Mouse (Mus musculus) NIH3T3 (cell line): ENCODE results near the gene Reln.

ENCODE experiments used
- DNase-seq: peaks from one replicate; pipeline ENCODE4 v3.0.0-alpha.2; 2012; ENCODE audit warnings: low read depth

The Reln gene

DNA sequence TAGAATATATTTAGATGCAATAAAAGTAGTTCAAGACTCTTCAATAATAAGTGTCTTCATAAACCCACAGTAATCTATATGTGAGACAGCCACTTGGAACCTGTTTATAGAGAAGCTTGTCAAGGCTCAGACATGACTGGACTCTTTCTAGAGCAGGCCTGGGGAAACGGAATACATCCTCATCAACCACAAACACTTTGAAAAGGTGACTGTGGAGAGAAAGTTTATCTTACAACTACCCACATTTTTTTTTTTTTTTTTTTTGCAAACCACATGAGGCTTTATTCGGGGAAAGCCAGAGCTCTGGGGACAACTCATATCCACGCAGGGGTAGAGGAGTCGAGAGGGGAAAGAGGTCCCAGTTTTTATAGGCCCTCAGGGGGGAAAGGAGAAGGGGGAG is 36.6 kb downstream of the Reln start:
- no peak for DNase-seq

DNA sequence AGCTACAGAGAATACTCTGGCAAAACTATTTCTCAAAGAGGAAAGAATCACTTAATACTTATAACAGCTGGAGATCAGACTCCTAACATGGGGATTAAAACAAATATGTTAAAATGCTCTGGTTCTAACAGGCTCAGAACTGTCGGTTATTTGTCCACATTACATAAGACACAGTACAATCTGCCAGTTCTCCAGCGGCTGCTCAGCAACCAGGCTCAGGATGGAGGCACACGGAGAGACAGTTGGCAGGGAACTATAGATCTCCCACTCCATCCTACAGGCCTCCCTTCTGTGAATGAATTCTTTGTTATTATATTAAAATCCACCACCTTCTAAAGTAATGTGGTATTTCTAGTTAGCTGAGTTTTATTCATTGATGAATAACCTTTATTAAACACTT is 37.4 kb downstream of the Reln start:
- DNase-seq, result no peak

DNA sequence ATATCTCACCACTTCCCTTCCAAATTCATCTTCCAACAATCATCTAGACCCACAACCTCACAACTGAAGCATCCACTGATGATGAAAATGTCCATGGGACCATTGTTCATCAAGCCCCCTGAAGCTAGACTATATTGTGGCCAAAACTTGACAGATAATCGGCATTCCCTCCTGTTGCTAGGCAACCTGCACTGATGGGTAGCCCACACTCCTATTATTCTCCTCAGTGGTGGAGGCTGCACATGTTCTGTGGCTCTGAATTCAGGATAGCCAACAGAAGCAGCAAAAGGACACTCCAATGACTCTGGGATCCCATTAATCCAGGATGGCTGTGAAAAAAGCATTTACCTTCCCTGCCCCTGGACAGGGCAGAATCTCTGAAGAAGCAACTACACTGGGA is 40.8 kb downstream of the Reln start:
- no peak for DNase-seq

DNA sequence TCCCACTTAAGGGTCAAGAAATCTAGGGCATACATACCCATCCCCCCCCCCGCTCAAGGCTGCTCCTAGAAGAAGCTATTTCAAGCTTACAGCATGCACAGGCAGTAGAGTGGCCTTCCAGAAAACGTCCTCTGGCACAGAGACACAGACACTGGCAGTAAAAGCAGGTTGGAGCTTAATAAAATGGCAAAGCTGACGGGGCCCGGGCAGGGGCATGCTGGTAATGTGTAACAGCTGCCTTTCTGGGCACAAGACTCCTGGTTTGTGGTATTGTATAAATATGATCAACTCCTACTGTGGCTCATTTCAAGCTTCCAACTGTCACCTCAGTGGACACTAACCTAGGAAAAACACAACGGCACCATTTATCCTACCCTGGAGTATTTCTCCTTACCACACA is 42.2 kb downstream of the Reln start:
- DNase-seq, result no peak

DNA sequence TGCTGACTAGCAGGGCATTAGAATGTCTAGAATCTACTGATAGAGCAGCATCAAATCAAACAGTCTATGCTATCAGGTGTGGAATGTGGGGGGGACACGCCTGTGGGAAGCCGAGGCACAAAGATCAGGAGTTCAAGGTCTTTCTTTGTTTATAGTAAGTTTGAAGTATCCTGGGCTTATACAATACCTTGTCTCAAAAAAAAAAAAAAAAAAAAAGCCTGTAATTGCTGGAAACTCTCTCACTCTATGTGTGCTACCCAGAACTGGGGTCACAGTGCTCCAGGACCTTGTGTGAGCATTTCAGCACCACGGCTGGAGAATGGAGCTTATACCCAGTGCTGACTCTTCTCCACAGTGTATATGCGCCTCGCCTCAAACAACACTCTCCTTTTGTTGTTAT is 43.7 kb downstream of the Reln start:
- no peak for DNase-seq

DNA sequence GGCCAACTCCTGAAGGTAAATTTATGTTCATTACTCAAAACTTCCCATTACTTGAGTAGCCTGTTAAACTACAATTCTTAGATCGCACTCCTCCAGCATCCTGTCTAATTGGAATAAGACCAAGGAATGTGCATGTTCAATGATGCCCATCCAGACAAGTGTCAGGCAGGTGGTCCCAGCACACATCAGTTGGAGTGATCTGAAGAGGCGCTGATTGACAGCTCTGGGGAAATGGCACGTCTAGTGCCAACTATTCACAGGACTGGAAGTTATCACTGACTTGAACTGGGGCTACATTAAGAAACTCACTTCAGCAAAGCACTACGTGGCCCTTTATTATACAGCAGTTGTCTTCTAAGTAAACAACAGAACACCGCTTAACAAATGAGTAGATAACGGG is 44.5 kb downstream of the Reln start:
- DNase-seq, result no peak

DNA sequence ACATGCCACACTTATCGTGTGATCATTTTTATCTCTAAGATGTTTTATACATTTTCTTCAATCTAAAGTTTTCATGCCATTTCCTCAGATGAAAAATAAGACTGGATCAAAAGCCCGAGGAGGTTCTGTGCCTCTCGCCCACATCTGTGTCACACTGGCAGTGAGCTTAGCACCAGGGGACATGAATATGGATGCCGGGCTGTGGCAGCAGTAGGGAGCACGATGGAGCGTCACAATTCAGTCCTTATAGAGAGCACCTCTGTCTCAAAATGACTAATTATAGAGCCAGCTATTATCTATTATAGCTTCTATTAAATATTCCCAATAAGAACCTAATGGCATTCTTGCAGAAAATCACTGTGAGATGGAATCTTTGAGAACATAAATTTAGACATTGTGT is 49.3 kb downstream of the Reln start:
- DNase-seq, result no peak

DNA sequence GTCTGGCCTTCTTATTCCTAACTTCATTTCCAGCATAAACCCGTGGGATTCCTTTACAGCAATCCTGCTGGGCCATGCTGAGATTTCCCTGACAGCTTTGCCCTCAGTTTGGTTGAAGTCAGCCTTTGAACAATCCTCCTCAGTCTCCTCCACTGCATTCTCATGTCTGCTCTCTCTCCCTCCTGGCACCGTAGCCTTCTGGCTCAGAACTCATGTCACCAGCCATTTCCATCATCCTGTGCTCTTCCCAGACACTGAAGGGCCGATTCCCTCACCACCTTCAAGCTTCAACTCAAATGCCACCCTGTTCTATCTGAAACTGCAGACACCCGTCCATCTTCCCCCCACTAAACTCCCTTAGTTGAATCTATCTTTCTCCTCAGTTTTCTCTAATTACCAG is 53.1 kb downstream of the Reln start:
- no peak for DNase-seq

DNA sequence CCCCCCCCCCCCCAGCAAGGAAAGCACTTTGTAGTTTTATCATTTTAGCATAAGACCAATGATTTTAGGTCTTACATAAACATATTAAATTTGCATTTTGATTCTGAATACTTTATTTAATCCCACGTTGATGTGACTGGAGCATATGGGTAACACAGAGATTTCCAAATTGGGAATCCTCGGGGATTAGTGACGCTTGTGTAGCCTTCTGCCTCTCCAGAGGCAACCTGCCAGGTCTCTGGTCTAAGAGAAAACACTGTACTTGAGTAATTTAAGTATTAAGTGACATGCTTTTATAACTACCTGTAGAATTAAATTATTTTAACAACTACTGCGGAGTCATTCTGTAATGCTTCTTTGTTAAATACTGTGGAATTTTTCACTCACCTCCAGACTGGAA is 59.1 kb downstream of the Reln start:
- DNase-seq, result no peak

DNA sequence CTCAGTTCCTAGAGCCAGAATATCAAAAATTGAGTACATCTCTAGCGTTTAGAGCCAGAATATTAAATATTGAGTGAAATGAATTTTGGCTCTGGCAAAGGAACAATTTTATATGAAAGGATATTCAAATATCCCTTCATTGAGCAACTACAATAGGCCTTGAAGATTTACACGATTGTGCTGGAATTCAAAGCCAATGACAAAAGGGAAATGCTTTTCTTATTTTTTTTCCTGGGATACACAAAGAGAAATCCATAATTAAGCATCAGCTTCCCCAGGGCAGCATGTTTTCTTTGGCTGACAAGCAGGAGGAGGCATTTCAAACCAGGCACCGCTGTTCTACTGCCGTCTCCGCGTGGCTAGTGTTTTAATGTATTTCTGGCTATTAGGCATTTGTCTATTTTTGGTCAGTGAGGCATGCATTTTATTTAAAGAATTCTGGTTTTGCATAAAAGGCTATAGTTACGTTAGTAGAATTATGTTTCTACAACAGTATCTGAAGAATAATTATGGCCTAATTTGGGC is 62.3 kb downstream of the Reln start:
- DNase-seq, result no peak

DNA sequence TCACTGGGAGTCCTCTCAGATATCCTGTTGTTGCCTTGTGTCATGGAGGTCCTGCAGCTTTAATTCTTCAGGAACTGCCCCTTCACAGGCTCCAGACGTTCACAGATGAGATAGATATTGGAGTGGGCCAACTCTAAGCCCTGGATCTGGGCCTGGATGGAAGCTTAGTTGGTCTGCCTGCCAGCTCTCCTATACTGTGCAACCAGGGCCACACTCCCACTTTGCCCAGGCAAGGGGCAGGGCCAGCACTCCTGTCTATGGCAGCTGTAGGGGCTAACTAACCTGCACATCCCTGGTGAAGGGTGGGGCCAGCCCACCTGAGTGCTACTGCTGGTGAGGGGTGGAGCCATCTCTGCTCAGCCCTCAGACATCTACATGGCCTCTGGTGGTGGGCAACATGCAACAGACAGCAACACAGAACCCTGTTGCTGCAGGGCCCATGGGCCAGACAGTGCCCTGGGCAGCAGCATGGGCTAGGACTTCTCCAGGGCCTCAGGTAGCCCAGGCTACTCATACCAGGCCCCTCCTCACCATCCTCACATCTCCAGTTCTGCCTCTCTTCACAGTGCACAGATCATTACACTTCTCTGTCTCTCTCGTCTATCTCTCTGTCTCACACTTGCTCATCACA is 63.9 kb downstream of the Reln start:
- DNase-seq, result no peak

DNA sequence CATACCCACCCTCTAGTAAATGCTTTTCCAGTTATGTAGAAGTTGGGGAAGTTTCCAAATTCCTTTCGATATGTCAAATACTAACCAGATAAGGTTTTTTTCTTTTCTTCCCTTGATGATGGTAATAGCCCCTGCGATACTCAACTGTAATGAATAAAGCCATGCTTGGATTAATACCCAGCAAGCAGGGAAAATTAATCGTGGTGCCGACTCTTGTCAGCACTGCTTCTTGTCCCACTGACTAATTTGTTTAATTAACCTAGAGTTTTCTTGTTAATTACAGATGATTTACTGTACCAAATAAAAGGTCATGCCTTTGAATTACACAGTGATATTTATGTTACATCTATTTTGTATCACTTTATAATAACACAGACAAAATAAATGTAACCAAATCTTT is 65.3 kb downstream of the Reln start:
- DNase-seq, result no peak

DNA sequence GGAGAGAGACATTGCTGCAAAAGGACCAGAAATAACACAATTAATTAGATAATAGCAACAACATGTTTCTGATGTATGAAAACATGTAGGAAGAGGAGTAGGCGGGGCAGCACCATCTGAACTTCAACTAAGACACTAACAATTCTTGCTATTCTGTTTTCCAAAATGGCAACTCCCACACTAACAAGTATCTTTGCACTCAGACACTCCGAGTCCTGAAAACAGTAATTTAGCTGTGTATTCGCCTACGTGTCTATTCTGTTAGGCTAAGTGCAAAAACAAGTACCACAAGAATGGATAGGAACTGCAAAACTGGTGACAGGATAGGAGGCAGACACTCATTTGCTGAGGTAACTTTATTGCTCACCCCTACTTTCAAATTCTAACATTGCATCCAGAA is 70.4 kb downstream of the Reln start:
- no peak for DNase-seq

DNA sequence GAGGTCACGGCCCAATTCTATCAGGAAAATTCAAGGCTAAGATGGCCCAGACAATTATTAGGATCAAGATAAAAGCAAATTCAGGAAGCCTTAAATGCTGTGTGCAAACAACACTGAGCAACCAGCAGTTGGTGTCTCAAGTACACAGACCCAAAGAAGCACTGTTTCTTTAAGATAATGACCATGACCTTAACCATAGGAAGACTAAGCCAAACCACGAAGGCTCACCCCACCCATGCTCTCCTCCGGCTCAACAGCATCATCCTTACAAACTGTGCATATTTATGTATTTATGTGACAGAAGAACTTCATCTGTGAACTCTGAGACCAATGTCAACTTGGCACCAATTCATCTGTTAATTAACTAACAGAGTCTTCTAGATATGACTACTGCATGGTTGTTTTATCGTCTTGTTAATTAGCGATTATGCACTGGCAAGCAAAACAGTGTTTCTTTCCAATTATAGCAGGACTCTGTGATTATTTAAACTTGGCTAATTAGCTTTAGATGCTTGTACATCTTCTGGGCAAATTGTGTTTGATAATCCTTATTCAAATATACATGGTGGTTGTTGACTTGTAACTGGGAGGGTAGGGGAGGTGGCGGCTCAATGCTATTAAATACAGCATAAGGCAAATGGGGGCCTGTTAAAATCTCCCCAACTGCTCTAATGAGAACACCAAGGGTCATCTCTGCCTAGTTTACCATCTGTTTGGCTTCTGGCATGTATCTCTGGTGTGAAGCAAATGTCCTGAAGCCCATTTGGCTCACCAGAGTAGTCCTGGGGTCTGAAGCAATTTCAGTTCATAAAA is 77.8 kb downstream of the Reln start:
- DNase-seq, result no peak

DNA sequence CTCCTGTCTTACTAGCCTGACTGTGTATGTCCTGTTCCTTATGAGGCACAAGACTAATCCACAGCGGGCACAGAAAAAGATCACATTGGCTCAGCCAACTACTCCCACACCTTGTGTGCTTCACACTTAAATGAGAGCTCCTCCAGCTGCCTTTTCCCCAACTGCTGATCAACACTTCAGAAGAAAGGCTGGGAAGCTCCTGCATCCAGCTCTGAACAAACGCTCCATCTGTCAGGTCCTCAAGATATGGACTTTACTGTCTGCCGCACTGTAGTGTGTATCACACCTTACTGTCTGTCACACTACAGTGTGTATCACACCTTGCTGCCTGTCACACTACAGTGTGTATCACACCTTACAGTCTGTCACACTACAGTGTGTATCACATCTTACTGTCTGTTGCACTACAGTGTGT is 82.1 kb downstream of the Reln start:
- no peak for DNase-seq

DNA sequence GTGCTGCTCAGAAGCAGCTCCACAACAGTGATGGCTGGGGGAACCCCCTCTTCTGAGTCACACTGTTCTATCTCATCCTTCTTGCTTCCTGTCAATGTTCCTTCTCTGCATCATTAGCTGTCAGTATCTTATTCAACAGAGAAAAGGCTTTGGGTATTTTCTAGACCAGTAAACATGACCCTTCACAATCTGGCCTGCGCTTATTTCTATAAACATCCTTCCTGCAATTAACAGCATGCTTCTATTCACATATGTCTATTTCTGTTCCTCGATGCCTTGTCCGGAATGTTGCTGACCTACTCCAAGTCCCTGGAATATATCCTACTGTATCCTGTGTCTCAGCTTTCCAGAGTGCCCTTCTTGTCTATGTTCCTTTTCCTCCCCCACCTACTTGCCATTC is 89.2 kb downstream of the Reln start:
- no peak for DNase-seq

DNA sequence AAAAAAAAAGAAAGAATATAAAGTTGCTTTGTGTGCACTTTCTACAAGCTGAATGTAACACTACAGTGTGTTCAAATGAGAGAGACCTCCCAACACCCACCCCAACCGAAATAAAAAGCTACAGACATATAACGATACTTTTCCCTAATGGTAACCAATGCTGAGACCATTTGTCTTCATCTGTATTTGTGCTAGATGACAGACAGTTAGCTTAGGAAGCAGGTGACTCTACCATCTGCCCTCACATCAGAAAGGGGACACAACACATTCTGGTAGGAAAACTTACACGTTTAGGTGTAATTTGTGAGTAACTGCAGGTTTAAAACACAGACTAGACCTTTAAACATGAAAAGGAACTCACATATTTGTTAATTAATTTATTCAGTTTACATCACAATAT is 90.6 kb downstream of the Reln start:
- DNase-seq, result no peak

DNA sequence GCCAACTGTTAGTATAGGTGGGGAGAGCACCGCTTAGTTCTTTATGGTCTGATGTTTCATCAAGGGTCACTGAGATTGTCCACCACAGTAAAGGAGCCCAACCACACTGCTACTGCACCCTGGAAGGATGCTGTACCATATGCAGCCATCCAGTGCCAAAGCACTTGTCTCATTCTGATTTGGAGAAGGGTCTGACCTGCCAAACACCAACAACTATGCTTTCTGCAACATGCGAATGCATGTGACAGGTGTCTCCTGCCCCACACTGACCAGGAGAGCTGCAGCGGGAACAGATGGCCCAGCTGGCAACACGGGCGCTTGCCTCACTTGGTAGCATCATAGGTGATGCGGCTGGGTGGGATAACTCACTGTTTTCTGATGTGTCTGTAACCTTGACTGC is 91.2 kb downstream of the Reln start:
- DNase-seq, result no peak

DNA sequence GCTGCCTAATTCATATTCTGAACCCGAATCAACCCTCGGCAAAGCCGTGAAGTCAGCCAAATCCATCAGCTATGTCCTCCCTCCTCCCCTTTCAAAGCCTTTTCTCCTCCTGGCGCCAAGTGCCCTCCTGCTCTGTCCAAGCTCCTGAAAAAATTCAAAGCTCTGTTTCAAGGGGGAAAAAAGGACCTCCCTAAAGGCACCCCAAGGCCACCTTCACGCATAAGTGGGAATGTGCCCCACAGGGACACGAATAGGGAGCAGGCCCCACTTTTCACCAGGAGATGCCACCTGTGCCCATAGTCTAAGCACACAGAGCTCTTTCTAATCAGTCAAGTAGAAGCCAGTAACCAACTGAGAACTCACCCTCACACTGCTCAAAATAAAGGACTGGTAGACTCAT is 96.7 kb downstream of the Reln start:
- no peak for DNase-seq

DNA sequence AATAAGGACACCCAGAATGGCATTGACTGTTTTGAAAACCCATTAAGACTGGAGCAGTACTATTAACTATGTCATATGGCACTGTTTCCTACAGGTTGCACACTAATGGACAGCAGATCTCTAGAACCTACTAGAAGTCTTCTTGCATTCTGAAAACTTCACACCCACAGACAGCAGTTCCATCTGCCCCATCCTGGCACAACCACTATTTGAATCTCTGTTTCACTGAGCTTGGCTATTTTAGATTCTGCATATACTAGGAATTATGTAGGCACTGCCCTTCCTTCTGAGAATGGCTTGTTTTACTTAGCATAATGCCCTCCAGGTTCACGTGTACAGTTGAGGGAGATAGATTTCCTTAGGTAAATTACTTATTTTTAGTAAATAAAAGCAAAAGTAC is 99.4 kb downstream of the Reln start:
- no peak for DNase-seq

DNA sequence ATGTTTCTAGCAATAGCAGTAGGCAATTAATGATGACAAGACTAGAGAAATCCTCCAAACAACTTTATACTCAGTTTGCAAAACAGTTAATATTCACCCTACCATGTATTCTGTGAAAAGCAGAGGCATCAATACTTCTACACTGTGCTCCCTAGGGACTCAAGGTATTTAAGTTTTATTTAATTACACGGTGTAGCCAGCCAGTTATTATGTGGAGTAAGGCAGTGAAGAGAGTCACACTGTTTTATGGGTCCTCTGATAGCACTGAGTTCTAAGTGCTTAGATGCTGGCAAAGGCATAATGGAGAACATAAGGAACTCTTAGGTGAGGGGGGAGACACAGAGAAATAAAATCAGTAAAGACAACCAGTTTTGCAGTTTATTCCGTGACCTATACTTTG is 101.0 kb downstream of the Reln start:
- DNase-seq, result no peak

DNA sequence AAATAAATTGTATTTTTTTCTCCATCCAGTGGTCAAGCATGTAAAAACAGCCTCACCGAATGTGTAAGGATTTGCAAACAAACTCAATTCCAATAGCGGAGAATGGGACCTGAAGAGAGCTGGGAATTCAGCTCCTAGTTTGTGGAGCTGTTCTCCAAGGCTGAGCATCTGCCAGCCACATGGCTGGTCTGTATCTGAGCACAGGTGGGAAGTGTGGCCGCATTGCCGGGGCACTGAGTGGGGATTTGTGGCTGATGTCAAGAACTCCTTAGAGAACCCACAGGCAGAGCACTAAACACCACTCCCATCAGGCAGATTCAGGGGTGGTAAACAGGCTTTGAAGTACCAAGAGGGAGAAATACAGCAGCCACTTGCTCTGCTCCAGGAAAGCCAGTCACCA is 102.9 kb downstream of the Reln start:
- no peak for DNase-seq

DNA sequence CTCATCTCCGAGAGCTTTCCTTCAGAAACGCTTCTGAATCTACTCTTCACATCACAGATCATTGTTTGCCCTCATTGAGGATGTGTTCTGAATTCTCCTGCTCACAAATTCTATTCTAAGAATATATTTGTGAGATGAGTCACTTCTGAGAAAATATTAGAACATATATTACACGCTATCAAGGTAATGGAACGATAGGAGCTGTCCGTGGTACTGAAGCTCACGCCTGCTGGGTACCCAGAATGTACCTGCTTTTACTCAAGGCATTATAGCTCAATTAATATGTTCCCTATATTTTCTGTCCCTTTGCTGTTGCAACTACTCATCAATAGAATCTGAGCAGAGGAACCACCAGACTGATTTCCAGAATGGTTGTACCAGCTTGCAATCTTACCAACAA is 107.7 kb downstream of the Reln start:
- peak; percentile 68 for DNase-seq

DNA sequence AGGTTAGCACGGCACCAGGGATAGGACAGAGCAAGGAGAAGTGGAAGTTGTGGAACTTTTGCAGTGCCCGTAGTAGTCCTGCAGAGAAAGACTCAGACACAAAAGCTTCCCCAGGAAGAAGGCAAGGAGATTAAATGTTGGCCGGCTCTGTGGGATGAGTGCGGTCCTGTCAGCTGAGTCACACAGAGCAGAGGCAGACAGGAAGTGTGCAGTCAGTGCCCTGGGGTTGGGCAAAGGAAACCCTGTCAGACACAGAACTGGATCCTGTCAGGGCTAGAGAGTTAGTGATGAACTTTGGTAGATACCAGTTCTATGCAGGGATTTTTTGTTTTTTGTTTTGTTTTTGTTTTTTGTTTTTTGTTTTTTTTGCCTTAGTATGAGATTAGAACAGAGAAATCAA is 120.0 kb downstream of the Reln start:
- DNase-seq, result peak; percentile 9
